Mouse (Mus musculus): ENCODE data around the gene Dennd1b. TPM values are rescaled to one million over a fixed set of nuclear protein-coding genes. Genes with fewer than 3 reads are reported as not detected.

Dennd1b gene
- total RNA-seq (2021) = 10 to 100 TPM; 23.0 to 23.2 TPM
- long read RNA-seq, experiment 1, partial matches to known transcripts = 0 of 2 reads
- long read RNA-seq, experiment 1, other reads (novel, unspliced or antisense) = 2 of 2 reads
- long read RNA-seq, experiment 2, full-length matches to known transcripts = 2 of 4 reads
- long read RNA-seq, experiment 2, partial matches to known transcripts = 0 of 4 reads
- long read RNA-seq, experiment 2, other reads (novel, unspliced or antisense) = 2 of 4 reads

GRCm38 (mm10) chr1:138963161-138963867, at the start of gene Dennd1b:
TSS of gene Dennd1b (plus strand) at chr1:138963435.
- DNase-seq (ENCODE audit: low spot score in 2 of 2) = peak; percentile 65 to 71

GRCm38 (mm10) chr1:138915596-138915995, 47.6 kb upstream of the Dennd1b start:
- DNase-seq (ENCODE audit: low spot score in 2 of 2) = no peak

DNA sequence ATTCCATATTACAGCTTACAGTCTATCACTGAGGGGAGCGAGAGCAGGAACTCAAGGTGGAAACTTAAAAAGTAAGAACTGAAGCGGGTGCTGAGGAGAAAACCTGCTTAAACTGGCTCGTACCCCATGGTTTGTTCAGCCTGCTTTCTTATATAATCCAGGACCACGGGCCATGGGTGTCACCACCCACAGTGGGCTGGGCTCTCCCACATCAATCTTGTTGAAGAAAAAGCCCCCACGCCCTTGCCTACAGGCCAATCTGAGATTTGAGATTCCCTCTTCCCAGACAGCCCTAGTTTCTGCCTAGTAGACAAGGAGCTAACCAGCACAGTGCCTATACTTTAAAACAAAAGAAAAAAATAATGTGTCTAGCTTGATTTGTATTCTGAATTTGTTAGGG, 43.6 kb upstream of the Dennd1b start:
- no peak for DNase-seq (ENCODE audit: low spot score in 2 of 2)

DNA sequence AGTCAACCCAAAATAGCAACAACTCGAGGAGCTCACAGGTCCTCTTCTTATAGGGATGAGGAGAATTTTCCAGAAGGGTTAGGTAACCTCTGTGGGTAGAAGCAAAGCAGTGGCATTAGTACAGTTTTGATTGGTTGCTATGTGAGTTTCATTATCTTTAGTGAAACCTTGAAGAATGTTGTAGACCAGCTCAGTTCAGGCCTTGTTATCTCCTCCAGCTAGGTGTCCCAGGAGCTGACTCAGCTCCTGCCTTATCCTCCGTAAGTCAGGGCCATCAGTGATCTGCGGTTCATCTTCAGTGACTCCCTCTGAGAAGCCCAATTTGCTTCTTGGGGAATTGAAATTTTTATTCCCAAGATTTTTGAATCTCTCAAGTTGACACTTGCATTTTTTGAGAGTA, 43.2 kb upstream of the Dennd1b start:
- DNase-seq (ENCODE audit: low spot score in 2 of 2) = no peak

DNA sequence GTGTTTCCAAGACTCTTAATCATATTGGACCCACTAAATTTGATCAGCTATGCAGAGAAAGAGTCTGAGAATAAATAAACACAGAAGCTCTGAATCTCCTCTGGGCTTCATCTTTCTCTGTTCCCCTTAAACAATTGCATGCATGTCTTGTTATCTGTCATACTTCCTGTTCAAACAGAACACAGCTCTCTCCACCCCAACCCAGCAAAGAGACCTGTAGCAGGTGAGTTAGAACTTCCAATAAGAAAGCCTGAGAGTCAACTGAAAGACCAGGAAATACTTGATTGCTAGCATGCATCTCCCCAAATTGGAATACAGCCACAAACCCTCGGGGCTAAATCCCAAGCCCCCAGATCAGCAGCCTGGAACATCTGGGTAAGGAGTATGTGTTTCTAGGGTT, 42.4 kb upstream of the Dennd1b start:
- DNase-seq (ENCODE audit: low spot score in 2 of 2) = no peak

GRCm38 (mm10) chr1:138922886-138923285, 40.3 kb upstream of the Dennd1b start:
- DNase-seq (ENCODE audit: low spot score in 2 of 2) = no peak

DNA sequence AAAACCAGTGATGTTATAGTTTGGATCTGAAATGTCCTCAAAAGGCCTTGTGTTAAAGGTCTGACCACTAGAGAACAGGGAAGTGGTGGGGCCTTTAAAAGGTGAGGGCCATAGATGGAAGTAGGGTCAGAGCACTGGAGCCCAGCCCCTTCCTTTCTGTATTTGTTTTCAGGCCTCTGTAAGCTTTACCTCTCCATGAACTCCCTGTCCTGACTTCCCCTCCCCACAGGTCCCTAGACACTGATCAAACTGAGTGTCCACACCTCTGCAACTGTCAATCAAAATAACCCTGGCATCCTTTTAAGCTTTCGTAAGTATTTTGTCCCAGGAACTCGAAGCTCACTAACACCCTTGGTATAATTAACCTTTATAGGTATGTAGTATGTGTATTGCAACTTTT, 39.0 kb upstream of the Dennd1b start:
- DNase-seq (ENCODE audit: low spot score in 2 of 2) = no peak

DNA sequence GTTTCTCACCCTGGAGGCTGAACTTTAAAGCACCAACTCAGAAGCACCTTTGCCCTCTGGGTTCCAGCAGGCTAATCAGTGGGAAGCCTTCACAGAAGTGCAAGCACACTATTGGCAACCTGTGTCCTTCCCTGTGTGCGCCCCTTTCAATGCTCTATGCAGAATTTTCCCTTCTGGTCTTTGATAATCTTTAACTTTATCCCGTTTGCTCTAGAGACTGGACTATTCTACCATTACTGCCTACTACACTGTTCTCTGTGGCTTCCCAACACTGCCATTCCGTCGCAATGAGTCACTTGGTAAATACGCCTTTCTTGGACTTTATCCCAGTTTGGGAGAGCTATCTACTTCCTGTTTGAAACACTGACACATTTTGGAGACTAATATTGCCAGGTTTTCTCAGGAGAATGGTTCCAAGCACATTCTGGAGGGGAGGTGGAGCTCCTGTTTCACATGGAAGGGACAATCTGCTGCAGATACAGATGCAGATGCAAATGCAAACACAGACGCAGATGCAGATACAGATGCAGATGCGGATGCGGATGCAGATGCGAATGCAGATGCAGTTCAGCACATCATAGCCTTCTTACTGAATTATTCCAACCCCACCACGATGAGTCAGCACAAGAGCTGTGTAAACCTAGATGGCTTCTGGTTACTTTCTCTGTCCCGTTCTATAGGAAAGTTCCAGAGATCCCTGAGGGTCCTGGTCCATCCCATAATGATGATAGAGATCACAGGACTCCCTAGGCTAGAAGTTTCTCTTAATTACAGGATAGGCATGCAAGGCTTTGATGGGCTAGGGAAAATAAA, 34.4 kb upstream of the Dennd1b start:
- DNase-seq (ENCODE audit: low spot score in 2 of 2) = peak in 1 of 2 experiments; percentile 17

DNA sequence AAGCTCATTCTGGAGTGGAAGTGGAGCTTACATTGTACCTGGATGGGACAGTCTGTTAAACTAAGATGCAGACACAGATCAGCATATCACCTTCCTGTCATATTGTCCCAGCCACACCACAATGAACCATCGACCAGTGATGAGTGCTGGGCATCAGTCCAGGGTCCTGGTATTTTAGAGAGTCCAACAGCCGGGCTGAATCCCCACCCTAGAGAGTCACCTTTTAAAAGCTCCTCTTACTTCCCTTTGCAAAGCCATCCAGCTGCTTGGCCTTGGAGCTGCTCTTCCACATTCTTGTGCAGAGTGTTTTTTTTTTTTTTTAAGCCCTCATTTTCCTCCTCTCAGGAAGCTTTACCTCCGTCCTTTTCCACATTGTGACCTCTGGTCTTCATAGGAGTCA, 33.2 kb upstream of the Dennd1b start:
- DNase-seq (ENCODE audit: low spot score in 2 of 2) = no peak

GRCm38 (mm10) chr1:138930856-138931255, 32.4 kb upstream of the Dennd1b start:
- no peak for DNase-seq (ENCODE audit: low spot score in 2 of 2)

DNA sequence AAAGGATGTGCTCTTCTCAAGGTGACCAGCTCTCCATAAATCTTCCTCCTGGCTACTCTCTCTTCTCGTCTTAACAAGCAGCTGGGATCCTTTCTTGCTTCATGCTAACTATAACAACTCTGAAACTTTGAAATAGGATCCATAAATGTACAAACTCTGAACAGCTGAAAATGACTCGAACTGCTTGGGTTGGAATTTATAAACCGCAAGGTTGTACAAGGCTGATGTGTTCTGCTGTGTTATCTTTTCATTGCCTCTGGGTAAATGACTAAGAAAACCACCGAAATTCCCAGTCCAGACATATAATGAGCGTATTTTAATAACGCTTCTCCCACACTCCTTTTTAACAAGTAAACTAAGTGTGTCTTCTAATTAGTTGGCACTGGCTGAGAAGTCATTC, 27.1 kb upstream of the Dennd1b start:
- DNase-seq (ENCODE audit: low spot score in 2 of 2) = no peak

- no peak for DNase-seq (ENCODE audit: low spot score in 2 of 2)
Observed at GRCm38 (mm10) chr1:138937686-138938370, 25.4 kb upstream of the Dennd1b start.

GRCm38 (mm10) chr1:138939579-138940139, 23.6 kb upstream of the Dennd1b start:
- DNase-seq (ENCODE audit: low spot score in 2 of 2) = no peak

DNA sequence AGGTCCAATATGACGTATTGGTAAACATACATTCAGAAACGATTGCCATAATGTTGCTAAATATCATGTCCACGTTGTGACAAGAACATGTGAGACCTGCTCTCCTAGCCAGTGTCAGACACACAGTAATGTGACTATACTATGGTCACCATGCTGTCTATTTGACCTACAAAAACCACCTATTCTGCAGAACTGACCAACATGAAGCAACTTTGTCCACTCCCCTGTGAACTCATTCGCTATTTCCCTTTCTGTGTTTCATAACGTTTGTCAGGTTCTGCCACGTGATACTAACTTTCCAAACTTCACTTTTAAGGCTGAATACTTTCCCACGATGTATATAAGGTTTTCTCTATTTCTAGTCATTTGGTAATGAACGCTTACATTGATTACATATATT, 22.8 kb upstream of the Dennd1b start:
- DNase-seq (ENCODE audit: low spot score in 2 of 2) = no peak

GRCm38 (mm10) chr1:138952173-138952572, 11.1 kb upstream of the Dennd1b start:
- DNase-seq (ENCODE audit: low spot score in 2 of 2) = no peak

DNA sequence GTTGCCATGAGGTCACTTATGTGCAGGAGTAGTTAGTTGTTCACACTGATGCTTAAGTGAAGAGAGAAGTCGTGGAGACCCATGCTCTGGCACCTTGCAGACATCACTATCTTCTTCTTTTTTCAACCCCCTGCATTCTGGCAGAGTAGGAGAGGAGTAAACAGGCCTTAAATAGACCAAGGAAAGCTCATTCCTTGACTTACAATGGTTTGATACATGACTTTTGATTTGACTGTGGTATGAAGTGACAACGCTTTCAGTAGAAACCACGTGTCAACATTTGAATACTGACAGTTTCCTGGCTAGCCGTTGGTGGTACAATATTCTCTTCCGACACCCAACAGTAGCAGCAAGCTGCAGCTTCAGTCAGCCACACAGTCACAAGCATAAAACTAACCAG, 8.3 kb upstream of the Dennd1b start:
- DNase-seq (ENCODE audit: low spot score in 2 of 2) = no peak

- DNase-seq (ENCODE audit: low spot score in 2 of 2) = no peak
Observed at GRCm38 (mm10) chr1:138955455-138955854, 7.8 kb upstream of the Dennd1b start.

DNA sequence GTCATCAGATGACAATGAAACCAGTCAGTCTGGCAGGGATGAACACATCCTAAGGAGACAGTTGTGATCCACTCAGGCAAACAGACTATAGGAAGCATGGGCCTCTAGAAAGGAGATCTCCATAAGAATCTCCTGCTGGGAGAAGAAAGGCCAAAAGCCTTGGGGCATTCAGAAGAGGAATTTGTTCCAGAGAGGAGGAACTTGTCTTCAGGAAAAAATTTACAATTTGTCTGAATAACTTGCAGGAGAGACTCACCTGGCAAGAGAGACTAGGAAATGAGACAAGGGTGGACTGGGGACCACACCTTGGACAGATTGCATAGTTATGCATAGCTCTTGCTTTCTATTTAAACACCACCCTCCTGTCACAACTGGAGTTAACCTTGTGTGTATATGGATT, 6.7 kb upstream of the Dennd1b start:
- DNase-seq (ENCODE audit: low spot score in 2 of 2) = no peak

- no peak for DNase-seq (ENCODE audit: low spot score in 2 of 2)
Observed at GRCm38 (mm10) chr1:138957111-138957510, 6.1 kb upstream of the Dennd1b start.

GRCm38 (mm10) chr1:138958863-138959262, 4.4 kb upstream of the Dennd1b start:
- no peak for DNase-seq (ENCODE audit: low spot score in 2 of 2)

- DNase-seq (ENCODE audit: low spot score in 2 of 2) = no peak
Observed at GRCm38 (mm10) chr1:138959903-138960483, 3.2 kb upstream of the Dennd1b start.

Data from adrenal gland, adult 18-20 months (tissue).